Mouse (Mus musculus): ENCODE measurements at regions not wholly inside any gene's neighbourhood (a gene's known extent, or its start where the extent isn't known, plus 50 kb on each side); places are given as distances from the start of the nearest gene placed in this dataset.
A peak's percentile ranks its signal among the peaks of the same experiment; 100 is the strongest.

DNA sequence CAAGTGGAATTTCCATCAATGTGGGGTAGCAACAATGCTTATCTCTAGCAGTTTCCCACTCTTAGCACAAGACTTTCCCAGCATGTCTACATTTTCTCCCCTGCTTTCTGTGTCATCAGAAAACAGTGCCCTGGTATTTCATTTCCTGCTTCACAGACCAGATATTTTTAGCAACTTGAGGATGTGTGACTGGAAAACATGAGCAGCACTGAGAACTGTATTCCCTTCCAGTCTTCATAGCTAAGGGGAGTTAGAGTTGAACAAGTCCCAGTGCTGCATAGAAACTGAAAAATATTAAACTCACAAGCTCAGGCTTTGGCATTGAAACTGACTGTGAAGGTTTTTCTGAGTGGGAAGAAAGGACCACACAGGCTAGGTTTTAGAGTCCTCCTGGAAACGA lies 73.7 kb upstream of the App start:
- ATAC-seq (replicated peaks; ENCODE audit: low FRiP score, low read depth) (no peak), DNase-seq (ENCODE audit: low spot score) (no peak)
- 72% methylated on average over 1 of the region's 1 CpGs for WGBS

GRCm38 (mm10) chr16:85233037-85233436 lies 59.5 kb upstream of the App start:
- TF ChIP-seq CTCF (IDR thresholded peaks at IDR 0.05; ENCODE audit: low read depth) = no peak
- no peak overlapping the region for H3K9ac ChIP-seq (ENCODE audit: low read depth, low read length)
- no peaks in the 10 kb centered on the region for H3K4me1 ChIP-seq (replicated peaks; ENCODE audit: insufficient read depth, low read length)
- no peak overlapping the region for H3K4me3 ChIP-seq (replicated peaks; ENCODE audit: low read depth, low read length)
- ATAC-seq (replicated peaks; ENCODE audit: low FRiP score, low read depth) = no peak
- H3K4me2 ChIP-seq (ENCODE audit: low read length) = no peak overlapping the region
- no peaks in the 10 kb centered on the region for H3K9me3 ChIP-seq (replicated peaks; ENCODE audit: low read length)
- peak; percentile 15 for DNase-seq (ENCODE audit: low spot score)
- no peak overlapping the region for H3K27ac ChIP-seq
- no peaks in the 10 kb centered on the region for H3K36me3 ChIP-seq (ENCODE audit: insufficient read depth, low read length)
- no peaks in the 10 kb centered on the region for H3K27me3 ChIP-seq (ENCODE audit: insufficient read depth, low read length)
- WGBS = 64% methylated on average over 1 of the region's 1 CpGs

More for the DNA sequence above, 73.7 kb upstream of the App start:
- Histone ChIP-seq H3K27me3 (ENCODE audit: insufficient read depth, low read length) (no peaks in the 10 kb centered on the region), H3K9ac (ENCODE audit: low read depth, low read length) (no peak overlapping the region), H3K4me1 (replicated peaks; ENCODE audit: insufficient read depth, low read length) (no peaks in the 10 kb centered on the region), H3K9me3 (replicated peaks; ENCODE audit: low read length) (no peaks in the 10 kb centered on the region), H3K27ac (no peak overlapping the region), H3K36me3 (ENCODE audit: insufficient read depth, low read length) (no peaks in the 10 kb centered on the region), H3K4me3 (replicated peaks; ENCODE audit: low read depth, low read length) (no peak overlapping the region), H3K4me2 (ENCODE audit: low read length) (no peak overlapping the region)
- TF ChIP-seq CTCF (IDR thresholded peaks at IDR 0.05; ENCODE audit: low read depth) = no peak

DNA sequence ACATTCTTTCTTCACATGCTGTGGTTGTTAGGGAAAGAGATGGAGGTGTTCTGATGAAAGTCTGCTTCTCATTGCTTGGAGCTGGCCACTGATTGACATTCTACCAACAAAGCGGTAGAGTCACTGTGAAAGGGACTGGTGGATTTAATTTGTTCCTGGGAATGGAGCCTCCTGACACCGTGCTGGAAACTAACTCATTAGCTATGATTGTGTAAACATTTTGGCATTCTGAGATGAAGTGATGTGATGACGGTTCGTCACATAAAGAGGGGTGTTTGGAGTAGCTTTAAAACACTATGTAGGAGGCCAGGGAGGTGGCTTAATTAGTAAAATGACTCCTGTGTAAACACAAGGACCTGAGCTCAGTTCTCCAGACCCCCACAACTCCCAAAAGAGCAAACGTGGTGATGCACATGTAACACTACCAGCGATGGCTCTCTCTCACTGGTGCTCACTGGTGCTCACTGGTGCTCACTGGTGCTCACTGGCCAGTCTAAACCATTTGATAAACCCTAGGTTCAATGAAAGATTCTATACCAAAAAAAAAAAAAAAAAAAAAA lies 58.4 kb upstream of the App start:
- 26% methylated on average over 6 of the region's 6 CpGs for WGBS
- ATAC-seq (replicated peaks; ENCODE audit: low FRiP score, low read depth) (0 out of 2 replicates have a peak, but pooled peaks have one; percentile 33), DNase-seq (ENCODE audit: low spot score) (peak; percentile 36)
- Histone ChIP-seq H3K36me3 (ENCODE audit: insufficient read depth, low read length) (no peaks in the 10 kb centered on the region), H3K4me2 (ENCODE audit: low read length) (no peak overlapping the region), H3K9me3 (replicated peaks; ENCODE audit: low read length) (no peaks in the 10 kb centered on the region), H3K4me1 (replicated peaks; ENCODE audit: insufficient read depth, low read length) (no peaks in the 10 kb centered on the region), H3K4me3 (replicated peaks; ENCODE audit: low read depth, low read length) (no peak overlapping the region), H3K27me3 (ENCODE audit: insufficient read depth, low read length) (no peaks in the 10 kb centered on the region), H3K27ac (no peak overlapping the region), H3K9ac (ENCODE audit: low read depth, low read length) (no peak overlapping the region)
- TF ChIP-seq CTCF (IDR thresholded peaks at IDR 0.05; ENCODE audit: low read depth) = no peak

GRCm38 (mm10) chr16:85231330-85231729 lies 57.8 kb upstream of the App start:
- H3K9me3 ChIP-seq (replicated peaks; ENCODE audit: low read length) = no peaks in the 10 kb centered on the region
- H3K4me3 ChIP-seq (replicated peaks; ENCODE audit: low read depth, low read length) = no peak overlapping the region
- 21% methylated on average over 2 of the region's 2 CpGs for WGBS
- no peak overlapping the region for H3K4me2 ChIP-seq (ENCODE audit: low read length)
- H3K27ac ChIP-seq = no peak overlapping the region
- H3K36me3 ChIP-seq (ENCODE audit: insufficient read depth, low read length) = no peaks in the 10 kb centered on the region
- no peaks in the 10 kb centered on the region for H3K27me3 ChIP-seq (ENCODE audit: insufficient read depth, low read length)
- no peaks in the 10 kb centered on the region for H3K4me1 ChIP-seq (replicated peaks; ENCODE audit: insufficient read depth, low read length)
- no peak for ATAC-seq (replicated peaks; ENCODE audit: low FRiP score, low read depth)
- no peak for TF ChIP-seq CTCF (IDR thresholded peaks at IDR 0.05; ENCODE audit: low read depth)
- no peak for DNase-seq (ENCODE audit: low spot score)
- no peak overlapping the region for H3K9ac ChIP-seq (ENCODE audit: low read depth, low read length)

- no peak for TF ChIP-seq CTCF (IDR thresholded peaks at IDR 0.05; ENCODE audit: low read depth)
- H3K27me3 ChIP-seq (ENCODE audit: insufficient read depth, low read length) = no peaks in the 10 kb centered on the region
- H3K4me1 ChIP-seq (replicated peaks; ENCODE audit: insufficient read depth, low read length) = no peaks in the 10 kb centered on the region
- WGBS = 72% methylated on average over 2 of the region's 2 CpGs
- no peak overlapping the region for H3K4me3 ChIP-seq (replicated peaks; ENCODE audit: low read depth, low read length)
- no peaks in the 10 kb centered on the region for H3K9me3 ChIP-seq (replicated peaks; ENCODE audit: low read length)
- no peak for DNase-seq (ENCODE audit: low spot score)
- H3K4me2 ChIP-seq (ENCODE audit: low read length) = no peak overlapping the region
- no peak for ATAC-seq (replicated peaks; ENCODE audit: low FRiP score, low read depth)
- H3K9ac ChIP-seq (ENCODE audit: low read depth, low read length) = no peak overlapping the region
- H3K27ac ChIP-seq = no peak overlapping the region
- no peaks in the 10 kb centered on the region for H3K36me3 ChIP-seq (ENCODE audit: insufficient read depth, low read length)
Observed at GRCm38 (mm10) chr16:85224325-85224724, 50.8 kb upstream of the App start.
